Mouse (Mus musculus) heart, adult 2 months (tissue): Measurements from ENCODE around the gene Gpr146.

ENCODE experiments used
- CTCF ChIP-seq: fragments of 200-600 bp; IDR thresholded peaks from 2 replicates; pipeline ENCODE4 v1.8.1; 2022; ENCODE audit warnings: antibody characterized with exemption, mild to moderate bottlenecking, moderate library complexity
- EP300 ChIP-seq: fragments of 200-500 bp; IDR thresholded peaks from 2 replicates; pipeline ENCODE4 v1.6.1; 2011; ENCODE audit warnings: low read depth, low read length, control low read depth; ENCODE audit not compliant: insufficient read depth

DNA sequence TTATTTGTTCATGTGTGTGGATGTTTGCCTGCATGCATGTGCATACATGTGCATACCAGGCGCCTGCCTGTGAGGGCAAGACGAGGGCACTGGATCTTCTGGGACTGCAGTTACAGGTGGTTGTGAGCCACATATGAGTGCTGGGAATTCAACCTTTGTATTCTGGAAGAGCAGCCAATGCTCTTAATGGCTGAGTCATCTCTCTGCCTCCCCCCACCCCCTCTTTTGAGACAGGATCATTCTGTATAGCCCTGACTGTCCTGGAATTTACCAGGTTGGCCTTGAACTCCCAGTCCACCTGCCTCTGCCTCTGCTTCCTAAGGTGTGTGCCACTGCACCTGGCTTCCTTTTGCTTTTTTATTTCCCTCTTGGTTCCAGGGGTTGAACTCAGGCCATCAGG is 2.7 kb upstream of the Gpr146 start:
- no peak for TF ChIP-seq CTCF
- no peak for TF ChIP-seq EP300
